Mouse (Mus musculus) forebrain, embryonic 14.5 days (tissue): ENCODE results near the gene 2610028H24Rik. TPM values are rescaled to one million over a fixed set of nuclear protein-coding genes. Genes with fewer than 3 reads are reported as not detected.

Experiments
- ATAC-seq: fragments of 200-750 bp; cut with Nextera tagmentation; 2 replicates; pipeline ENCODE4 v1.8.0; 2017; ENCODE audit warnings: mild to moderate bottlenecking, moderate library complexity
- DNase-seq: peaks from one replicate; pipeline ENCODE4 v3.0.0-alpha.2; 2015; ENCODE audit warnings: low spot score
- H3K27ac ChIP-seq: fragments of 300-500 bp; sonication (generic); 2 replicates; pipeline ENCODE4 v1.5.1; 2014; ENCODE audit warnings: low read depth, mild to moderate bottlenecking, control low read depth, low read length, moderate library complexity
- H3K27me3 ChIP-seq: fragments of 300-500 bp; sonication (generic); replicated peaks from 2 replicates; pipeline ENCODE4 v1.6.1; 2014; ENCODE audit warnings: low read length, control low read depth, mixed read lengths; ENCODE audit not compliant: control insufficient read depth, insufficient read depth
- H3K36me3 ChIP-seq: fragments of 300-500 bp; sonication (generic); 2 replicates; pipeline ENCODE4 v1.6.1; 2014; ENCODE audit warnings: low read length, control low read depth; ENCODE audit not compliant: control insufficient read depth, insufficient read depth
- H3K4me1 ChIP-seq: fragments of 300-500 bp; sonication (generic); 2 replicates; pipeline ENCODE4 v1.6.1; 2014; ENCODE audit warnings: antibody characterized with exemption, low read length, control low read depth; ENCODE audit not compliant: control insufficient read depth, insufficient read depth
- H3K4me2 ChIP-seq: fragments of 300-500 bp; sonication (generic); 2 replicates; pipeline ENCODE4 v1.6.1; 2014; ENCODE audit warnings: mild to moderate bottlenecking, control low read depth, low read length
- H3K4me3 ChIP-seq: fragments of 300-500 bp; sonication (generic); 2 replicates; pipeline ENCODE4 v1.5.1; 2014; ENCODE audit warnings: low read depth, low read length, control low read depth
- H3K9ac ChIP-seq: fragments of 300-500 bp; sonication (generic); 2 replicates; pipeline ENCODE4 v1.6.1; 2014; ENCODE audit warnings: mild to moderate bottlenecking, low read length, control low read depth, moderate library complexity
- H3K9me3 ChIP-seq: fragments of 300-500 bp; sonication (generic); replicated peaks from 2 replicates; pipeline ENCODE4 v1.6.1; 2016; ENCODE audit warnings: low read length, control low read depth, mixed read lengths; ENCODE audit not compliant: control insufficient read depth
- WGBS: fragments of 180-500 bp; shearing (Covaris S2); extraction: QIAGEN DNeasy Blood & Tissue Kit; methylation state at CpG from one replicate; pipeline ENCODE4 v1.1.7; 2014; 5-methylcytosine and 5-hydroxymethylcytosine counted together
- polyA plus RNA-seq: library from polyadenylated mRNA; unstranded; fragments of >200 nt; fragmentation: Nextera tagmentation; extraction: Ambion mirVana; gene quantifications from 2 replicates; pipeline ENCODE4 v1.2.1, GENCODE M21; 2014

Gene 2610028H24Rik
- not detected in 2 replicates for polyA plus RNA-seq

DNA sequence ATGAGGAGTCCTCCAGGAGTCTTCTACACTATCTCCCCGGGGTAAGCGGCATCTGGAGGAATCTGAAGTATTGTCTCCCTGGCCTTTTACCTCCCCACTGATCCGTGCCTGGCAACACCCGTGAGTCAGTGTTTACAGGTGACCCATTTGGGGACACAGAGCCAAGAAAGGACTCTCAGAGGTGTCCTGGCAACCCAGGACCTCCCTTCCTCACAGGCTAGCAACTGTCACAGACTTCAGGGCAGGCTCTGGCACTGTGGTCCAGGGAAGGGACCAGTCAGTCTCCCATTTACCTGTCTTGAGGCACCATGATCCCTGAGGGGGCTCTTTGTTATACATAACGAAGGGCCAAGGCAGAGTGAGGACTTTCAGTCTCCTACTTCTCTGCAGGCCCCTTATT, at the start of gene 2610028H24Rik:
2610028H24Rik (plus strand) TSS at position 231 of the 400 bp plus-strand sequence.
- H3K27me3 ChIP-seq, result no peaks in the 10 kb centered on the region
- no peaks in the 10 kb centered on the region for H3K4me1 ChIP-seq
- H3K9ac ChIP-seq, result no peak within 1 kb of the TSS
- no peak for DNase-seq
- H3K4me2 ChIP-seq, result no peak within 1 kb of the TSS
- ATAC-seq, result no peak
- WGBS, result 62% methylated on average over 5 of the region's 5 CpGs
- H3K36me3 ChIP-seq, result no peaks in the 10 kb centered on the region
- no peaks in the 10 kb centered on the region for H3K9me3 ChIP-seq
- no peak within 1 kb of the TSS for H3K4me3 ChIP-seq
- H3K27ac ChIP-seq, result no peak within 1 kb of the TSS

DNA sequence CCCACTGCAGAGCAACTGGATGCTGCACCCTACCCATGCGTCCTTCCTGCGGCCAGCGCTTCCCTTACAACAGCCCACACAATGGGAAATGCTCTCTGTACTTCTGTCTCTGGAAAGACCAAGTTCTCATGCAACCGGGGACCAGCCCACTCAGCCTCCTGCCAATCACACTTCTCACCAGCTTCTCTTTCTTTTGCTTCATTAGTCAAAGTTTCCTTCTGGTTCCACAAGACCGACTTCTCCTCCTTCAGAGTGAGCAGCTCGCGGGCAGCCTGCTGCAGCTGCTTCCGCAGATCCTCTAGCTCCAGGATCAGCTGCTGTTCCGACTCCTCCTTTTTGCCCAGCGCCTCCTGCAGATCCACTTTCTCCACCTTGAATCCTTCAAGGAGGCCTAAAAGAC, 40.4 kb upstream of the 2610028H24Rik start:
- no peak for DNase-seq
- no peak overlapping the region for H3K27ac ChIP-seq
- peaks cover 89% of the 10 kb centered on the region for H3K36me3 ChIP-seq
- WGBS, result 88% methylated on average over 10 of the region's 10 CpGs
- no peaks in the 10 kb centered on the region for H3K4me1 ChIP-seq
- H3K9ac ChIP-seq, result no peak overlapping the region
- no peaks in the 10 kb centered on the region for H3K9me3 ChIP-seq
- no peak overlapping the region for H3K4me3 ChIP-seq
- ATAC-seq, result no peak
- no peak overlapping the region for H3K4me2 ChIP-seq
- no peaks in the 10 kb centered on the region for H3K27me3 ChIP-seq

DNA sequence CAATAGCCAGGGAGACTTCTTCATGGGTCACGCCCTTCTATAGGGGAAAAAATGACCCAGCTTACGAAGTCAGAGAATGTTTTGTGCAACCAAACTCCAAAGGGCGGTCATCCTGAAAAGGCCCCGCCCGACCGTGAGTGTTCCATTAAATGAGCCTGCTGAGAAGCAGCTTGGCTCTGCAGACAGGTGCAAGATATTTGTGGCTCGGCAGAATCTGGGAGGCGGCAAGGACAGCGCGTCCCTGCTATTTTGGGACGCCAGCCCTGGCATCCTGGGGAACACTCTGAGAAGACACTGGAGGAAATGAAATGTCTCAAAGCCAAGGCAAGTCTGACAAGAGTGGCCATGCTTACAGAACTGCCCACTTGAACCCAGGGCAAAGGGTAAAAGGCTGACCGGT, 32.1 kb upstream of the 2610028H24Rik start:
- no peak overlapping the region for H3K4me3 ChIP-seq
- peaks cover 91% of the 10 kb centered on the region for H3K36me3 ChIP-seq
- H3K4me2 ChIP-seq, result no peak overlapping the region
- H3K9me3 ChIP-seq, result no peaks in the 10 kb centered on the region
- ATAC-seq, result no peak
- no peaks in the 10 kb centered on the region for H3K27me3 ChIP-seq
- no peak overlapping the region for H3K9ac ChIP-seq
- no peak for DNase-seq
- H3K4me1 ChIP-seq, result no peaks in the 10 kb centered on the region
- WGBS, result 91% methylated on average over 12 of the region's 12 CpGs
- no peak overlapping the region for H3K27ac ChIP-seq

DNA sequence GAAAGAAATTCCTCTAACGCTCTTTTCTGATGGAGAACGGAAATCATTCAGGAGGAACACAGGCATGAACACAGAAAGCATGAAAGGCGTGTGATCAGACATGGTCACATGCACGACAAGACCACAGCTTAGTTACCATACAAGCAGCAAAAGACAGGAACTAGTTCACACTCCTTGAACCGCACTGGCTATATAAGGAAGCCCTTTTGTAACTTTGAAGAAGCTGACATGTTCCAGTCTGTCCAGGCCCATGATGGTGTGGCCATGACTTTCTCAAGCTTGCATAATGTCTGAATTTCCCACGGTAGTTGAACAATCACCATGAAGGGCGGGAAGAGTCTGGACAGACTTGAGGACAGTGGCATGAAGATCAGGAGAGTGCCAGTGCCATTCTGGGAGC, 23.2 kb upstream of the 2610028H24Rik start:
- H3K36me3 ChIP-seq, result peaks cover 94% of the 10 kb centered on the region
- no peaks in the 10 kb centered on the region for H3K9me3 ChIP-seq
- 94% methylated on average over 7 of the region's 7 CpGs for WGBS
- H3K4me1 ChIP-seq, result no peaks in the 10 kb centered on the region
- DNase-seq, result no peak
- no peak for ATAC-seq
- H3K9ac ChIP-seq, result no peak overlapping the region
- H3K27ac ChIP-seq, result no peak overlapping the region
- H3K4me2 ChIP-seq, result no peak overlapping the region
- H3K4me3 ChIP-seq, result no peak overlapping the region
- H3K27me3 ChIP-seq, result no peaks in the 10 kb centered on the region

DNA sequence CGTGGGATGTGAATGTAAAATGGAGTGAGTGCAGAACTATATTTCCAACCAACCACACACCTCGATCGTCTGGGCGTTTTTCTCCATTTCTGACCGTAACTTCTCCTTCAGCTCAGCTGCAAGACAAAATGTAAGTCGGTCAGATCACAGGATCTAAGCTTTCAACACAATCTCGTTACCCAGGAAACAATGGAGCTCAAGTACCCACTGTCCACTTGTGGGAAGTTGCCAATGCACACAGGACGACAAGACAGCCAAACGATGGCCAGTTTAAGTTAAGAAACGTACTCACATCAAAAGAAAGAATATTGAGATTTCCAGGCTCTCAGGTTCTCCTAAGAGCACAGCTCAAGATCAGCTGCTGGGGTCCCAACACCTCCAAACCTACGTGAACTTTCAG, 15.0 kb upstream of the 2610028H24Rik start:
- H3K27me3 ChIP-seq, result no peaks in the 10 kb centered on the region
- peaks cover 95% of the 10 kb centered on the region for H3K36me3 ChIP-seq
- H3K4me2 ChIP-seq, result no peak overlapping the region
- DNase-seq, result no peak
- WGBS, result 85% methylated on average over 11 of the region's 11 CpGs
- H3K4me3 ChIP-seq, result no peak overlapping the region
- no peak for ATAC-seq
- H3K4me1 ChIP-seq, result no peaks in the 10 kb centered on the region
- no peak overlapping the region for H3K9ac ChIP-seq
- H3K9me3 ChIP-seq, result no peaks in the 10 kb centered on the region
- no peak overlapping the region for H3K27ac ChIP-seq

DNA sequence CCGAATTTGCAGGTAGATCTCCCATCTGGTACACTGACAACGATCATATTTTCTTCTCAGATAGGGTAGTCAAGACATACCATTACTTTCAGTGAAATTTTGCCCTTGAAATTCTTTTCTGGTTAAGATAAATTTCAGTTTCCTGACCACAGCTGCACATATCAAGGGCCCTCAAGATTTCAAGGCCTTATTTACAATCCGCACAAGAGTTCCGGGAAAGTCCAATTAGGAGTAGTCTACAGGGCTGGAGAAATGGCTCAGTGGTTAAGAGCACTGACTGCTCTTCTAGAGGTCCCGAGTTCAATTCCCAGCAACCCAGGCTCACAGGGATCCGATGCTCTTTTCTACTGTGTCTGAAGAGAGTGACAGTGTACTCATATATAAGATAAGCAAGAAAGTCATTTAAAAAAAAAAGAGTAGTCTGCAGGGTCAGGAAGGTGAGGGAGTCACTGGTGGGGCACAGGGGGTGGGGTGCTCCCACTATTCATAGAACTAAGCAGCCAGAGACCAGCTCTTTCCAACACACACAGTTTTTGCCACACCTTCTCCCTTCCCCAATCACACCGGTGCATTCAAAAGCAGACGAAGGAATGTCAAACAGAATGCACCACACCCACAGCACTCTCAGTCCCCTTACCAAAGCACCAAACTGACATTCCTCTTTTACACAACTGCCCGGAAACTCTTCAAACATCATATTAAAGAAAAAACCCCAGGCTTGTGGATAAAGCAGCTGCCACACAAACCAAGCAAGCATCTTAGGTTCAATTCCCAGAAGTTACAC, 9.6 kb upstream of the 2610028H24Rik start:
- H3K9ac ChIP-seq, result no peak overlapping the region
- peaks cover 14% of the 10 kb centered on the region; the same call in 1 of the 2 replicates for H3K4me1 ChIP-seq
- ATAC-seq, result no peak
- WGBS, result 94% methylated on average over 9 of the region's 9 CpGs
- no peaks in the 10 kb centered on the region for H3K27me3 ChIP-seq
- peaks cover 53% of the 10 kb centered on the region for H3K36me3 ChIP-seq
- DNase-seq, result no peak
- H3K4me2 ChIP-seq, result no peak overlapping the region
- H3K27ac ChIP-seq, result no peak overlapping the region
- no peaks in the 10 kb centered on the region for H3K9me3 ChIP-seq
- H3K4me3 ChIP-seq, result no peak overlapping the region

DNA sequence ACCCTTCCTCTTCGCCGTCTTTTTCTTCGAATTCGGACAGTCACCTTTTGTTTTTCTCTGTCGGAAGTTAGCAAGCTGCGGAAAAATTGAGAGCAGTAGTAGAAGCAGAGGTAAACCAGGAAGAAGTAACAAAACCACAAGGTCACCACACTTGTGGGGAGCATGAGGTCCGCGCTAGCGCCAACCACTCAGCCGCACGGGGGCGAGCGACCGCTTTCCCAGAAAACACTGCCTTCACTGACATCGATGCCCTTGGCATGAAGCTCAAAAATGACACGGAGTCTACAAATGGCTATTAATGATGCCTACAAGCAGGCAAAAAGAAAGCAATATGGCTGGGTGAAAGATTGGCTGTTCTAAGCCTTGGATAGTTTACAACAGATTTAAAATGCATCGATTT, 8.6 kb upstream of the 2610028H24Rik start, which contains the start of gene AC141477.1:
AC141477.1 (minus strand) TSS at position 164 of the 400 bp plus-strand sequence.
- WGBS, result 95% methylated on average over 17 of the region's 17 CpGs
- Histone ChIP-seq H3K9me3 (no peaks in the 10 kb centered on the region), H3K4me1 (peaks cover 14% of the 10 kb centered on the region; the same call in 1 of the 2 replicates), H3K9ac (no peak within 1 kb of the TSS), H3K36me3 (peaks cover 44% of the 10 kb centered on the region), H3K27me3 (no peaks in the 10 kb centered on the region), H3K4me2 (no peak within 1 kb of the TSS), H3K4me3 (no peak within 1 kb of the TSS), H3K27ac (no peak within 1 kb of the TSS)
- ATAC-seq (no peak), DNase-seq (no peak)

DNA sequence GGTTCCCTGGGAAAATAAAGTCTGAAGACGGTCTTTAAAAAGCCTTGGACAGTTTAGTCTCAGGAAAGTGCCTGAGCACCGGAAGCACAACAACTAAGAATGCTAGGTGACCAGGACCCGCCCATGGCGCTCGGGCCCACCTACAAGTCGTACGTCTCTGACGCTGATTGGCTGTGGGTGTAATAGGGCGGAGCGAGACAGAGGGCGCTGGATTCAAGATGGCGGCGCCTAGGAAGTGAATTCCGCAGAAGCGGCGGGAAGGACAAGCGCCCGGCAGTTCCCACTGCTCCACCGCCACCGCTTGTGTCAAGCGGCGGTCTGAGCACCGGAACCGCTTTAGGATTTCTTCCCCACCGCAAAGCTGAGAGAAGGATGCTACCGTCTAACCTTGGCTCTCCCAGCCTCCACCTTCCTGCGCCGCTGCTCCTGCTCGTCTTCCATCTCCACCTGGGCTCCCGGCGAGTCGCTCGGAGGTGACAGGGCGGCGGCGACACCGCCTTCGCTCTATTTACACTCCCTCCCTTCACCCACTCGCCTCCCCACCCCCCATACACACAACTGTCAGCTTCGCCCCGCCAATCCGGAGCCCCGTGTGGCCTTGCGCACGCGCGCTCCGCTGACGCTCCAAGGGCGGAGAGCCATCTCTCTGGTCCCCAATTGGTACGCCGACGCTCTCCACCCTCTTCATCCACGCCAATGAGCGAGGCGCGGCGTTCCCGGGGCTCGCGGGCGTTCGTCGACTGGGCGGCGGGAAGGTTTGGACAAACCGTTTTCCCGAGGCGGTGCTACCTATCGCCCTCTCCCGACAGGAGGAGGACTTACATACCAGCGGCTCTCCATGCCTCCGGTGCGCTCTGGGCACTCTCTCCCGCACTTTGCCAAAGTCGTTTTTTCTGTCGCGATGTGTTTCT, 6.4 kb upstream of the 2610028H24Rik start, which contains the start of gene Pcnt:
Pcnt (minus strand) TSS at position 609 of the 911 bp plus-strand sequence.
- WGBS, result under 1% methylated on average over 78 of the region's 78 CpGs
- H3K4me2 ChIP-seq, result peak within 1 kb of the TSS; percentile 70
- peak; percentile 99 for ATAC-seq
- peak within 1 kb of the TSS; percentile 86 for H3K4me3 ChIP-seq
- no peaks in the 10 kb centered on the region for H3K9me3 ChIP-seq
- DNase-seq, result peak; percentile 99
- H3K9ac ChIP-seq, result peak within 1 kb of the TSS; percentile 77
- H3K4me1 ChIP-seq, result peaks cover 14% of the 10 kb centered on the region; the same call in 1 of the 2 replicates
- no peaks in the 10 kb centered on the region for H3K27me3 ChIP-seq
- H3K27ac ChIP-seq, result peak within 1 kb of the TSS; percentile 92
- peaks cover 24% of the 10 kb centered on the region for H3K36me3 ChIP-seq
